Mouse (Mus musculus) cerebellum, postnatal 10 days (tissue): ENCODE data around the gene Megf6.
A peak's percentile ranks its signal among the peaks of the same experiment; 100 is the strongest.

Experiments
- DNase-seq, 2 experiments: peaks; one replicate each; pipeline ENCODE4 v3.0.0; 2021; ENCODE audit warnings: mixed read lengths in 2 of 2

The Megf6 gene

GRCm38 (mm10) chr4:154170506-154171150, at the start of gene Megf6:
Gene Megf6, plus strand, starts transcription at chr4:154170730.
- DNase-seq: peak; percentile 56 to 62

- DNase-seq: no peak
Measured at GRCm38 (mm10) chr4:154121800-154122199, 48.7 kb upstream of the Megf6 start.

- DNase-seq: peak; percentile 55 to 64
Measured at GRCm38 (mm10) chr4:154122374-154122773, 48.2 kb upstream of the Megf6 start.

- no peak for DNase-seq
Measured at GRCm38 (mm10) chr4:154123553-154123952, 47.0 kb upstream of the Megf6 start.

- no peak for DNase-seq
Measured at GRCm38 (mm10) chr4:154125202-154125601, 45.3 kb upstream of the Megf6 start.

GRCm38 (mm10) chr4:154127273-154127672, 43.3 kb upstream of the Megf6 start:
- DNase-seq: no peak

- no peak for DNase-seq
Measured at GRCm38 (mm10) chr4:154129950-154130349, 40.6 kb upstream of the Megf6 start.

- no peak for DNase-seq
Measured at GRCm38 (mm10) chr4:154131894-154132293, 38.6 kb upstream of the Megf6 start.

- DNase-seq: no peak
Measured at GRCm38 (mm10) chr4:154134803-154135202, 35.7 kb upstream of the Megf6 start.

GRCm38 (mm10) chr4:154137139-154137538, 33.4 kb upstream of the Megf6 start:
- no peak for DNase-seq

- peak; percentile 76 to 82 for DNase-seq
Measured at GRCm38 (mm10) chr4:154139671-154140181, 30.8 kb upstream of the Megf6 start.

- no peak for DNase-seq
Measured at GRCm38 (mm10) chr4:154140182-154140212, 30.5 kb upstream of the Megf6 start, which contains the start of gene Trp73. Gene Trp73, minus strand, starts transcription at chr4:154140208.

- DNase-seq: peak; percentile 56 to 59
Measured at GRCm38 (mm10) chr4:154140213-154141008, 30.1 kb upstream of the Megf6 start.

- DNase-seq: peak in 1 of 2 experiments; percentile 56
Measured at GRCm38 (mm10) chr4:154141009-154141867, 29.3 kb upstream of the Megf6 start.

- peak; percentile 95 to 97 for DNase-seq
Measured at GRCm38 (mm10) chr4:154142211-154143040, 28.1 kb upstream of the Megf6 start, which contains the start of gene Wrap73. Gene Wrap73, plus strand, starts transcription at chr4:154142372.

GRCm38 (mm10) chr4:154144712-154145111, 25.8 kb upstream of the Megf6 start:
- no peak for DNase-seq

GRCm38 (mm10) chr4:154146342-154146741, 24.2 kb upstream of the Megf6 start:
- peak; percentile 80 to 88 for DNase-seq

- no peak for DNase-seq
Measured at GRCm38 (mm10) chr4:154154104-154154503, 16.4 kb upstream of the Megf6 start.

GRCm38 (mm10) chr4:154156050-154156449, 14.5 kb upstream of the Megf6 start:
- no peak for DNase-seq

GRCm38 (mm10) chr4:154157970-154158662, 12.4 kb upstream of the Megf6 start:
- no peak for DNase-seq

- peak; percentile 95 to 98 for DNase-seq
Measured at GRCm38 (mm10) chr4:154159002-154159401, 11.5 kb upstream of the Megf6 start.

- peak in 1 of 2 experiments; percentile 55 for DNase-seq
Measured at GRCm38 (mm10) chr4:154159961-154160537, 10.5 kb upstream of the Megf6 start.
